Mouse (Mus musculus) limb, embryonic 11.5 days (tissue): ENCODE data around the gene Lamb3. TPM values are rescaled to one million over a fixed set of nuclear protein-coding genes. Genes with fewer than 3 reads are reported as not detected.

Experiments used
- ATAC-seq: fragments of 200-750 bp; cut with Nextera tagmentation; 2 replicates; pipeline ENCODE4 v1.8.0; 2017; ENCODE audit warnings: low read depth; ENCODE audit not compliant: insufficient number of reproducible peaks, low FRiP score, low TSS enrichment
- DNase-seq: peaks from one replicate; pipeline ENCODE4 v3.0.0-alpha.2; 2015; ENCODE audit warnings: low spot score
- H3K27ac ChIP-seq: fragments of 300-500 bp; sonication (generic); replicated peaks from 2 replicates; pipeline ENCODE4 v1.5.1; 2014; ENCODE audit warnings: low read depth, mild to moderate bottlenecking, low read length
- H3K27me3 ChIP-seq: fragments of 300-500 bp; sonication (generic); 2 replicates; pipeline ENCODE4 v1.6.1; 2014; ENCODE audit warnings: mild to moderate bottlenecking, low read length, mixed read lengths; ENCODE audit not compliant: control insufficient read depth, insufficient read depth
- H3K36me3 ChIP-seq: fragments of 300-500 bp; sonication (generic); 2 replicates; pipeline ENCODE4 v1.6.1; 2014; ENCODE audit warnings: mild to moderate bottlenecking, low read length, moderate library complexity, mixed read lengths; ENCODE audit not compliant: control insufficient read depth, insufficient read depth
- H3K4me1 ChIP-seq: fragments of 300-500 bp; sonication (generic); 2 replicates; pipeline ENCODE4 v1.6.1; 2014; ENCODE audit warnings: low read length, mixed read lengths; ENCODE audit not compliant: control insufficient read depth, insufficient read depth
- H3K4me2 ChIP-seq: fragments of 300-500 bp; sonication (generic); 2 replicates; pipeline ENCODE4 v1.6.1; 2014; ENCODE audit warnings: low read depth, mild to moderate bottlenecking, moderate library complexity; ENCODE audit not compliant: severe bottlenecking
- H3K4me3 ChIP-seq: fragments of 300-500 bp; sonication (generic); 2 replicates; pipeline ENCODE4 v1.5.1; 2014; ENCODE audit warnings: low read depth, low read length
- H3K9ac ChIP-seq: fragments of 300-500 bp; sonication (generic); 2 replicates; pipeline ENCODE4 v1.6.1; 2014; ENCODE audit warnings: mild to moderate bottlenecking, low read length
- H3K9me3 ChIP-seq: fragments of 300-500 bp; sonication (generic); 2 replicates; pipeline ENCODE4 v1.6.1; 2016; ENCODE audit warnings: low read length; ENCODE audit not compliant: control insufficient read depth
- WGBS: fragments of 180-500 bp; shearing (Covaris S2); extraction: QIAGEN DNeasy Blood & Tissue Kit; methylation state at CpG from one replicate; pipeline ENCODE4 v1.1.7; 2014; 5-methylcytosine and 5-hydroxymethylcytosine counted together
- polyA plus RNA-seq: library from polyadenylated mRNA; unstranded; fragments of >200 nt; fragmentation: Nextera tagmentation; extraction: Ambion mirVana; gene quantifications from 2 replicates; pipeline ENCODE4 v1.2.1, GENCODE M21; 2014

Gene Lamb3
- polyA plus RNA-seq, 1 experiment from 2014 or later = 0.79 TPM

- 75% methylated on average over 5 of the region's 5 CpGs for WGBS
- Histone ChIP-seq H3K9ac (no peak overlapping the region), H3K27me3 (no peaks in the 10 kb centered on the region), H3K4me3 (no peak overlapping the region), H3K4me1 (no peaks in the 10 kb centered on the region), H3K4me2 (no peak overlapping the region), H3K9me3 (no peaks in the 10 kb centered on the region), H3K27ac (no peak overlapping the region), H3K36me3 (no peaks in the 10 kb centered on the region)
- no peak for ATAC-seq
- DNase-seq = no peak
Observed at GRCm38 (mm10) chr1:193211371-193211770, 3.9 kb downstream of the Lamb3 start.

- H3K4me2 ChIP-seq = no peak overlapping the region
- H3K9me3 ChIP-seq = no peaks in the 10 kb centered on the region
- H3K9ac ChIP-seq = no peak overlapping the region
- no peak overlapping the region for H3K4me3 ChIP-seq
- H3K4me1 ChIP-seq = no peaks in the 10 kb centered on the region
- H3K27me3 ChIP-seq = no peaks in the 10 kb centered on the region
- no peak overlapping the region for H3K27ac ChIP-seq
- no peaks in the 10 kb centered on the region for H3K36me3 ChIP-seq
- 76% methylated on average over 5 of the region's 5 CpGs for WGBS
- ATAC-seq (no peak), DNase-seq (no peak)
Observed at GRCm38 (mm10) chr1:193214053-193214452, 6.6 kb downstream of the Lamb3 start.

GRCm38 (mm10) chr1:193216000-193216399 lies 8.5 kb downstream of the Lamb3 start:
- Histone ChIP-seq H3K27me3 (no peaks in the 10 kb centered on the region), H3K9me3 (no peaks in the 10 kb centered on the region), H3K9ac (no peak overlapping the region), H3K36me3 (no peaks in the 10 kb centered on the region), H3K4me1 (no peaks in the 10 kb centered on the region), H3K27ac (no peak overlapping the region), H3K4me3 (no peak overlapping the region), H3K4me2 (no peak overlapping the region)
- DNase-seq (no peak), ATAC-seq (no peak)
- WGBS = 71% methylated on average over 3 of the region's 3 CpGs

GRCm38 (mm10) chr1:193220408-193220807 lies 12.9 kb downstream of the Lamb3 start:
- H3K4me2 ChIP-seq = no peak overlapping the region
- 83% methylated on average over 5 of the region's 5 CpGs for WGBS
- H3K4me1 ChIP-seq = no peaks in the 10 kb centered on the region
- ATAC-seq (no peak), DNase-seq (no peak)
- no peak overlapping the region for H3K4me3 ChIP-seq
- no peaks in the 10 kb centered on the region for H3K27me3 ChIP-seq
- no peak overlapping the region for H3K9ac ChIP-seq
- no peaks in the 10 kb centered on the region for H3K9me3 ChIP-seq
- no peaks in the 10 kb centered on the region for H3K36me3 ChIP-seq
- no peak overlapping the region for H3K27ac ChIP-seq

GRCm38 (mm10) chr1:193225531-193225930 lies 18.0 kb downstream of the Lamb3 start:
- WGBS = 15% methylated on average over 3 of the region's 3 CpGs
- H3K27me3 ChIP-seq = no peaks in the 10 kb centered on the region
- no peaks in the 10 kb centered on the region for H3K9me3 ChIP-seq
- no peaks in the 10 kb centered on the region for H3K36me3 ChIP-seq
- no peak overlapping the region for H3K4me3 ChIP-seq
- H3K27ac ChIP-seq = no peak overlapping the region
- H3K9ac ChIP-seq = no peak overlapping the region
- no peaks in the 10 kb centered on the region for H3K4me1 ChIP-seq
- no peak for DNase-seq
- ATAC-seq = no peak
- H3K4me2 ChIP-seq = no peak overlapping the region

GRCm38 (mm10) chr1:193226114-193226513 lies 18.6 kb downstream of the Lamb3 start:
- Histone ChIP-seq H3K36me3 (no peaks in the 10 kb centered on the region), H3K4me3 (no peak overlapping the region), H3K4me1 (no peaks in the 10 kb centered on the region), H3K27me3 (no peaks in the 10 kb centered on the region), H3K9ac (no peak overlapping the region), H3K27ac (no peak overlapping the region), H3K4me2 (no peak overlapping the region), H3K9me3 (no peaks in the 10 kb centered on the region)
- 92% methylated on average over 4 of the region's 4 CpGs for WGBS
- no peak for ATAC-seq
- DNase-seq = no peak

GRCm38 (mm10) chr1:193226724-193227522 lies 19.4 kb downstream of the Lamb3 start:
- H3K4me3 ChIP-seq = no peak overlapping the region
- no peaks in the 10 kb centered on the region for H3K27me3 ChIP-seq
- H3K9me3 ChIP-seq = no peaks in the 10 kb centered on the region
- no peak overlapping the region for H3K27ac ChIP-seq
- H3K9ac ChIP-seq = no peak overlapping the region
- ATAC-seq (no peak), DNase-seq (no peak)
- WGBS = 22% methylated on average over 7 of the region's 7 CpGs
- no peak overlapping the region for H3K4me2 ChIP-seq
- no peaks in the 10 kb centered on the region for H3K4me1 ChIP-seq
- no peaks in the 10 kb centered on the region for H3K36me3 ChIP-seq

- WGBS = 64% methylated on average over 4 of the region's 4 CpGs
- Histone ChIP-seq H3K27me3 (no peaks in the 10 kb centered on the region), H3K36me3 (no peaks in the 10 kb centered on the region), H3K9ac (no peak overlapping the region), H3K4me3 (no peak overlapping the region), H3K27ac (no peak overlapping the region), H3K4me1 (no peaks in the 10 kb centered on the region), H3K9me3 (no peaks in the 10 kb centered on the region), H3K4me2 (no peak overlapping the region)
- no peak for DNase-seq
- ATAC-seq = no peak
Observed at GRCm38 (mm10) chr1:193227537-193227936, 20.0 kb downstream of the Lamb3 start.

GRCm38 (mm10) chr1:193229570-193229969 lies 22.1 kb downstream of the Lamb3 start:
- Histone ChIP-seq H3K4me1 (no peaks in the 10 kb centered on the region), H3K27me3 (no peaks in the 10 kb centered on the region), H3K36me3 (no peaks in the 10 kb centered on the region), H3K4me2 (no peak overlapping the region), H3K9me3 (no peaks in the 10 kb centered on the region), H3K27ac (no peak overlapping the region), H3K4me3 (no peak overlapping the region), H3K9ac (no peak overlapping the region)
- 95% methylated on average over 5 of the region's 5 CpGs for WGBS
- DNase-seq (no peak), ATAC-seq (no peak)
